Mouse (Mus musculus) embryonic facial prominence, embryonic 13.5 days (tissue): Measurements from ENCODE around the gene Pxdc1. TPM values are rescaled to one million over a fixed set of nuclear protein-coding genes. Genes with fewer than 3 reads are reported as not detected.

ENCODE experiments used
- ATAC-seq: fragments of 200-750 bp; cut with Nextera tagmentation; 2 replicates; pipeline ENCODE4 v1.8.0; 2017; ENCODE audit warnings: low read depth; ENCODE audit not compliant: insufficient number of reproducible peaks, insufficient read depth, low FRiP score, low TSS enrichment
- H3K27ac ChIP-seq: fragments of 300-500 bp; sonication (generic); 2 replicates; pipeline ENCODE4 v1.5.1; 2015; ENCODE audit warnings: moderate library complexity, mild to moderate bottlenecking, inconsistent platforms
- H3K27me3 ChIP-seq: fragments of 300-500 bp; sonication (generic); 2 replicates; pipeline ENCODE4 v1.6.1; 2015; ENCODE audit warnings: mild to moderate bottlenecking, inconsistent platforms
- H3K36me3 ChIP-seq: fragments of 300-500 bp; sonication (generic); 2 replicates; pipeline ENCODE4 v1.6.1; 2015; ENCODE audit warnings: mild to moderate bottlenecking, inconsistent platforms
- H3K4me1 ChIP-seq: fragments of 300-500 bp; sonication (generic); 2 replicates; pipeline ENCODE4 v1.6.1; 2015; ENCODE audit warnings: inconsistent platforms
- H3K4me2 ChIP-seq: fragments of 300-500 bp; sonication (generic); 2 replicates; pipeline ENCODE4 v1.6.1; 2015; ENCODE audit warnings: moderate library complexity, mild to moderate bottlenecking, inconsistent platforms
- H3K4me3 ChIP-seq: fragments of 300-500 bp; sonication (generic); 2 replicates; pipeline ENCODE4 v1.5.1; 2015; ENCODE audit warnings: mild to moderate bottlenecking, inconsistent platforms
- H3K9ac ChIP-seq: fragments of 300-500 bp; sonication (generic); 2 replicates; pipeline ENCODE4 v1.6.1; 2015; ENCODE audit warnings: mild to moderate bottlenecking, inconsistent platforms
- H3K9me3 ChIP-seq: fragments of 300-500 bp; sonication (generic); 2 replicates; pipeline ENCODE4 v1.6.1; 2016; ENCODE audit warnings: inconsistent platforms
- WGBS: fragments of 180-500 bp; shearing (Covaris S2); methylation state at CpG from one replicate; pipeline ENCODE4 v1.1.7; 2015; ENCODE audit warnings: mixed read lengths; 5-methylcytosine and 5-hydroxymethylcytosine counted together
- polyA plus RNA-seq: library from polyadenylated mRNA; unstranded; fragments of >200 nt; fragmentation: Nextera tagmentation; extraction: Ambion mirVana; gene quantifications from 2 replicates; pipeline ENCODE4 v1.2.1, GENCODE M21; 2015

Pxdc1 gene
- polyA plus RNA-seq, result 20.7 and 25.5 TPM in 2 replicates

GRCm38 (mm10) chr13:34653391-34653790 lies at the start of gene Pxdc1:
Pxdc1 (minus strand) TSS chr13:34653486.
- H3K36me3 ChIP-seq, result no peaks in the 10 kb centered on the region
- peak within 1 kb of the TSS; percentile 78 for H3K9ac ChIP-seq
- peak within 1 kb of the TSS; percentile 60 for H3K4me3 ChIP-seq
- peak within 1 kb of the TSS; percentile 84 for H3K27ac ChIP-seq
- no peak for ATAC-seq
- 2% methylated on average over 9 of the region's 9 CpGs for WGBS
- peaks cover 33% of the 10 kb centered on the region for H3K27me3 ChIP-seq
- H3K4me1 ChIP-seq, result peaks cover 34% of the 10 kb centered on the region
- H3K4me2 ChIP-seq, result peak within 1 kb of the TSS; percentile 83
- H3K9me3 ChIP-seq, result no peaks in the 10 kb centered on the region

DNA sequence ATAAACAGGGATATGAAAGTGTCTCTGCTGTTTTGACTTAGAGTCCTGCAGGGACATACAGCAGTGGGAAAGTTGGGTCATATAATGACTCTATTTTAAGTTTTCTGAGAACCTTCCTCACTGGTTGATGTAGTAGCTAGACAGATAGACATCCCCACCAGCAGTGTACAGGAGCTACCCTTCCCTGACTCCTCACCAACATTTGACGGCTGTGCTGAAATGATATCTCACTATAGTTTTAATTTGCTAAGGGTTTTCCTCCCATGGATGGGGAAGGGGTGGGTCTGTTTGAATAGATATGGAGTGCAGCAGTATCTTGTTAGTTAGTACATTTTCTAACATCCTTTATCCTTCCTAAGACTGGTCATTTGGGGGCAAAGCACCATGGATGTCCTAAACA lies 47.3 kb upstream of the Pxdc1 start:
- Histone ChIP-seq H3K4me3 (no peak overlapping the region), H3K4me2 (no peak overlapping the region), H3K27ac (no peak overlapping the region), H3K9me3 (no peaks in the 10 kb centered on the region), H3K4me1 (peaks cover 12% of the 10 kb centered on the region), H3K27me3 (no peaks in the 10 kb centered on the region), H3K9ac (no peak overlapping the region), H3K36me3 (no peaks in the 10 kb centered on the region)
- no peak for ATAC-seq
- WGBS, result 79% methylated on average over 1 of the region's 1 CpGs

GRCm38 (mm10) chr13:34700091-34700490 lies 46.8 kb upstream of the Pxdc1 start:
- Histone ChIP-seq H3K4me2 (no peak overlapping the region), H3K36me3 (no peaks in the 10 kb centered on the region), H3K4me1 (peaks cover 12% of the 10 kb centered on the region), H3K9me3 (no peaks in the 10 kb centered on the region), H3K27me3 (no peaks in the 10 kb centered on the region), H3K27ac (no peak overlapping the region), H3K9ac (no peak overlapping the region), H3K4me3 (no peak overlapping the region)
- no peak for ATAC-seq
- 20% methylated on average over 2 of the region's 2 CpGs for WGBS

GRCm38 (mm10) chr13:34696734-34697332 lies 43.5 kb upstream of the Pxdc1 start:
- WGBS, result 79% methylated on average over 7 of the region's 7 CpGs
- Histone ChIP-seq H3K4me2 (no peak overlapping the region), H3K4me3 (no peak overlapping the region), H3K27ac (no peak overlapping the region), H3K36me3 (no peaks in the 10 kb centered on the region), H3K4me1 (peaks cover 12% of the 10 kb centered on the region), H3K9me3 (no peaks in the 10 kb centered on the region), H3K27me3 (no peaks in the 10 kb centered on the region), H3K9ac (no peak overlapping the region)
- no peak for ATAC-seq

DNA sequence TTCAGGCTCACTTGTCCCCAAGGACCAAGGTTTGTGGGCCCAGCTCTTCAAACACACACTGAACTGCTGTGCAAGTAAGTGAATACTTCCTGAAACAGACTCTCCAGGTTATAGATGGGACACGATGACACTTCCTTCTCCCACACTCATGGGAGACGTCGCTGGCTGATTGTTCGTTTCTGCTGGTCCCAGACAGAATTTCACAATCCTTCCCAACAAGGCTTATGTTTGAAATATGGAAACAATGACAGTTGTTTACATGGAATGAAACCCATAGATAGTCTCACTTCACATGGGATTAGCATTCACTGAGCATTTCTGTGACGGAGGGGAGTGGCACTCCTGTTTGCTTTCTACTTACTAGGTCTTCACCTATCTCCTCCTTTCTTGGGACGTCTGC lies 39.8 kb upstream of the Pxdc1 start:
- Histone ChIP-seq H3K4me3 (no peak overlapping the region), H3K27ac (no peak overlapping the region), H3K27me3 (no peaks in the 10 kb centered on the region), H3K9ac (no peak overlapping the region), H3K4me2 (no peak overlapping the region), H3K4me1 (0 out of 2 replicates have a peak, but pooled peaks cover 6% of the 10 kb centered on the region), H3K36me3 (no peaks in the 10 kb centered on the region), H3K9me3 (no peaks in the 10 kb centered on the region)
- 79% methylated on average over 6 of the region's 6 CpGs for WGBS
- ATAC-seq, result no peak

GRCm38 (mm10) chr13:34691049-34691448 lies 37.8 kb upstream of the Pxdc1 start:
- H3K4me1 ChIP-seq, result no peaks in the 10 kb centered on the region
- no peaks in the 10 kb centered on the region for H3K27me3 ChIP-seq
- no peaks in the 10 kb centered on the region for H3K36me3 ChIP-seq
- no peak overlapping the region for H3K27ac ChIP-seq
- H3K4me3 ChIP-seq, result no peak overlapping the region
- no peak for ATAC-seq
- H3K4me2 ChIP-seq, result no peak overlapping the region
- H3K9me3 ChIP-seq, result no peaks in the 10 kb centered on the region
- H3K9ac ChIP-seq, result no peak overlapping the region
- WGBS, result 88% methylated on average over 1 of the region's 1 CpGs

DNA sequence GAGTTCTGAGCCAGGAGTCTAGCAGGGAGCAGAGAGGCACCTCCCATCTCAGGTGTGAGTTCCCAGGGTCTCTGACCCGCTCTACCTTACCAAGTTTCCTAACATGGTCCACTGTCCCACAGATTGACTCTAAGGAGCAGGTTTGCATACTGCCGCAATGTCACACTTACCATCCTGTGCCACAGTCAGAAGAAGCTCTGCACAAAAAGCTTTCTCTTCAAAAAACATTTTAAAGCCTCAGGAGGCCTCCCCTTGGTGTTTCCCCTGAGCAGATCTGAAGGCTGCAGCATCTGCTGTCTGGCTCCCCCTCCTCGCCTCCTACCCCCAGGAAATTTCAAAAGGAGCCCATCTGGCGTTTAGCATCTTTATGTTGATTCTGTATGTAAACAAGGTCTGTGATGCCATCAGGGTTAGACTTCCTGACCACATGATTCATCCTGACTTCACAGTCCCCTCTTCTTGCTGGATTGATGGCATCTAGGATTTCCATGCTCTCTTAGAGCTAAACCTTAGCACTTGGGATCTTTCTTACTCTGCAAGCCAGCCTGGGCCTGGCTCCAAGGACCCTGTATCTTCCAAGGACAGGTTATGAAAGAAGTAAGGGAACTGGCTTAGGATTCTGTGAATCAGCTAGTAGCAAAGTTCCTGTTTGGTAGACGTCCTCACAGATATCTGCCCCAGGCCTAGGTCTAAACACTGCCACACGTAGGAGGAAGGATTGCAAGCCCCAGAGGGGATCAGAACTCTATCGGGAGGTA lies 31.9 kb upstream of the Pxdc1 start:
- Histone ChIP-seq H3K36me3 (no peaks in the 10 kb centered on the region), H3K9me3 (no peaks in the 10 kb centered on the region), H3K27me3 (no peaks in the 10 kb centered on the region), H3K27ac (no peak overlapping the region), H3K4me3 (no peak overlapping the region), H3K4me1 (peaks cover 4% of the 10 kb centered on the region; the same call in 1 of the 2 replicates), H3K9ac (no peak overlapping the region), H3K4me2 (no peak overlapping the region)
- no peak for ATAC-seq
- WGBS, result 60% methylated on average over 7 of the region's 7 CpGs

GRCm38 (mm10) chr13:34683762-34684488 lies 30.6 kb upstream of the Pxdc1 start:
- ATAC-seq, result no peak
- WGBS, result 93% methylated on average over 18 of the region's 18 CpGs
- Histone ChIP-seq H3K4me1 (peaks cover 4% of the 10 kb centered on the region; the same call in 1 of the 2 replicates), H3K36me3 (no peaks in the 10 kb centered on the region), H3K9ac (no peak overlapping the region), H3K27me3 (no peaks in the 10 kb centered on the region), H3K27ac (no peak overlapping the region), H3K9me3 (no peaks in the 10 kb centered on the region), H3K4me3 (no peak overlapping the region), H3K4me2 (no peak overlapping the region)

DNA sequence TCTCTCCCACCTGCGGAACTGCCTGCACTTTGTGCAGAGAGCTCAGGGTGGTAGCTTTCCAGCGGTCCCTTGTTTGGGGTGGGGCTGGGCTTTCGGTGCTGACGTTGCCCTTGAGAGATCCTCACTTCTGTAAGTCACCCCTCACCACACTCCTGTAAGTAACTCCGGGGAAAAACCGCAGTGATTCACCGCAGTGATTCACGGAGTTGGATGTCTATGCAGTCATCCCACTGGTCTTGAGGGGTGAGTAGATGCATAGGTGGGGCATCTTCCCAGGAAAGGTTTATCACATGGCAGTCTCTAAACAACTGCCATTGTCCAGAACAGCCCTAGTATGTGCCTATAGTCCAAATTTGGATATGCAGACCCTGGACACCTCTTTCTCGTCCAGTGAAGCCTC lies 30.0 kb upstream of the Pxdc1 start:
- Histone ChIP-seq H3K9ac (no peak overlapping the region), H3K4me3 (no peak overlapping the region)
- ATAC-seq, result no peak

DNA sequence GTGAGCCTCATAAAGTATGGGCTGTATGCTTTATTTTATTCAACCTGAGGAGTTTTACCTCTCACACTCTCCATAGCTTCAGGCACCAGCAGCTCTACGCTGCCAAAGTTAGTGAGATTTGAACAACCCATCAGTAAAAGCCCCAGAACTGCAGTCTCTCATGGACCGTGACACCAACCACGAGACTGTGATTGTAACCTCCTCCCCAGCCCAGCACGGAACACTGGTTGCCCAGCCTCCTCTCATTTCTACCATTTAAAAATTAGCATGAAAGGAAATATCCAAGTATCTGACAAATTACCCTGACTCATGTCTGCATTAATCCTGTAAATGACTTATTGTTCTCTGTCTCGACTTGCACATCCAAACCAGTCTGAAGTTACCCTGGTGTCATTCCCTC lies 23.2 kb upstream of the Pxdc1 start:
- peak overlapping the region; percentile 33 for H3K4me2 ChIP-seq
- H3K27me3 ChIP-seq, result no peaks in the 10 kb centered on the region
- peak overlapping the region; percentile 85 for H3K27ac ChIP-seq
- WGBS, result 34% methylated on average over 5 of the region's 5 CpGs
- H3K36me3 ChIP-seq, result no peaks in the 10 kb centered on the region
- no peak overlapping the region for H3K4me3 ChIP-seq
- H3K4me1 ChIP-seq, result peaks cover 26% of the 10 kb centered on the region
- no peak overlapping the region for H3K9ac ChIP-seq
- no peak for ATAC-seq
- H3K9me3 ChIP-seq, result no peaks in the 10 kb centered on the region

More for the DNA sequence above, 30.0 kb upstream of the Pxdc1 start:
- Histone ChIP-seq H3K36me3 (no peaks in the 10 kb centered on the region), H3K4me1 (peaks cover 4% of the 10 kb centered on the region; the same call in 1 of the 2 replicates), H3K27me3 (no peaks in the 10 kb centered on the region), H3K4me2 (no peak overlapping the region), H3K27ac (no peak overlapping the region), H3K9me3 (no peaks in the 10 kb centered on the region)
- 85% methylated on average over 9 of the region's 9 CpGs for WGBS

- no peak overlapping the region for H3K4me3 ChIP-seq
- peak overlapping the region; percentile 33 for H3K4me2 ChIP-seq
- no peaks in the 10 kb centered on the region for H3K36me3 ChIP-seq
- H3K9ac ChIP-seq, result 0 out of 2 replicates have a peak overlapping the region, but pooled peaks have one; percentile 11
- no peaks in the 10 kb centered on the region for H3K27me3 ChIP-seq
- H3K9me3 ChIP-seq, result no peaks in the 10 kb centered on the region
- 19% methylated on average over 7 of the region's 7 CpGs for WGBS
- ATAC-seq, result peak; percentile 52
- peak overlapping the region; percentile 85 for H3K27ac ChIP-seq
- H3K4me1 ChIP-seq, result peaks cover 26% of the 10 kb centered on the region
These were observed 22.6 kb upstream of the Pxdc1 start for GRCm38 (mm10) chr13:34675847-34676383.
